Mouse (Mus musculus) heart, adult 2 months (tissue): ENCODE data around the gene Vstm4.

Source experiments
- CTCF ChIP-seq: fragments of 200-600 bp; IDR thresholded peaks from 2 replicates; pipeline ENCODE4 v1.8.1; 2022; ENCODE audit warnings: antibody characterized with exemption, mild to moderate bottlenecking, moderate library complexity
- POLR2A ChIP-seq: fragments of 200-500 bp; IDR thresholded peaks from 2 replicates; pipeline ENCODE4 v1.6.1; 2011; ENCODE audit warnings: mild to moderate bottlenecking, low read depth, low read length, control low read depth; ENCODE audit not compliant: insufficient read depth

DNA sequence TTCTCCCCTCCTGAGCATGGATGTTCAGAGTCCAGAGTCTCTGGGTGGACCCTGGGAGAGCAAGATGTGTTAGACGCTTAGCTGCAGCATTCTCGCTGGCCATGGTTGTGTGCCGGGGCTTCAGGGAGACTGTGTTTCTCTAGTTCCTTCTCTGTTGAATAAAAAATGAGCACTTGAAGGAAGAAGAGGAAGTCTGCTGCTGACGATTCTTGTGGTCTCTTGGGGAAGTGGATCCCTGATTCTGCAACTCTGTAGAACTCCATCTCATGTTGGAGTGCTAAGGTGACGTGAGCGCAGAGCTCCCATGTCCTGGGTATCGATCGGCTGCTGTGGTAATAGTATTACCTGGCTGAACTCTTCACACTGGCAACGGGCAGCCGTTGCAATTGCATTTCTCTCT is 75.2 kb downstream of the Vstm4 start:
- no peak for TF ChIP-seq POLR2A
- TF ChIP-seq CTCF, result no peak
